Mouse (Mus musculus) testis, adult 2 months (tissue): ENCODE results near the gene Smyd5.

Source experiments
- CTCF ChIP-seq: fragments of 200-500 bp; IDR thresholded peaks from 2 replicates; pipeline ENCODE4 v1.5.1; 2012; ENCODE audit warnings: low read depth, mild to moderate bottlenecking, inconsistent platforms, low read length, moderate library complexity; ENCODE audit not compliant: control insufficient read depth, insufficient read depth, insufficient replicate concordance
- POLR2A ChIP-seq: fragments of 200-500 bp; IDR thresholded peaks from 2 replicates; pipeline ENCODE4 v1.6.1; 2012; ENCODE audit warnings: low read depth, mild to moderate bottlenecking, inconsistent platforms, low read length, moderate library complexity; ENCODE audit not compliant: control insufficient read depth

DNA sequence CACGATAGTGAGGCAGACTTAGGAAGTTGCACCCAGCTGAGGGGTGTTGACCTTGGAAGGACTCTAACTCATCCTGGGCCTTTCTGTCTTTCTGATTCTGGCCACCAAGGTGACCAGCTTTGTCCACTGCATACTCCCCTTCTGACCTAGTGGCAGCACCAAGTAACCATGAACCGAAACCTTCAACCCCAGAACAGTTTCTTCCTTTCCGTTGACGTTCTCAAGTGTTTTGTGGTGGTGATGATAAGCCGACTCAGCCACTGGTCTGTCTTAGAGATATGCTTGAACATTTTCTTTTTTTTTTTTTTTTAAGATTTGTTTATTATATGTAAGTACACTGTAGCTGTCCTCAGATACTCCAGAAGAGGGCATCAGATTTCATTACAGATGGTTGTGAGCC, 43.2 kb upstream of the Smyd5 start:
- no peak for TF ChIP-seq CTCF
- no peak for TF ChIP-seq POLR2A
